In genomic region chr19:4001752-4002151, GRCm38 (mm10) we compare ENCODE assay signal across 12 mouse cellular contexts. TPM values are rescaled to one million over a fixed set of nuclear protein-coding genes. Genes with fewer than 3 reads are reported as not detected.
A peak's percentile ranks its signal among the peaks of the same experiment; 100 is the strongest.
DNase-seq lines count a peak whose midpoint lies in the region; ATAC-seq and TF ChIP-seq lines count a peak whose summit lies in the region.
"Had no signal": no experiment of that assay in that cellular context is flagged by ENCODE, and none has a peak within 500 bp of the region (broad histone marks: within the 10 kb centered on the region; RNA-seq: fewer than 3 reads in every experiment).

No protein-coding gene starts in this region.

- peaks cover 25% of the 10 kb centered on the region for H3K36me3 ChIP-seq in heart, embryonic 13.5 days
- peaks cover 52% of the 10 kb centered on the region for H3K36me3 ChIP-seq in G1E (replicated peaks)
- H3K36me3 ChIP-seq in heart, embryonic 15.5 days = peaks cover 11% of the 10 kb centered on the region
- peaks cover 20% of the 10 kb centered on the region for H3K36me3 ChIP-seq in midbrain, embryonic 13.5 days

- no peak for ATAC-seq in heart, embryonic 13.5 days (ENCODE audit: extremely low read depth, insufficient number of reproducible peaks, low FRiP score, low TSS enrichment)
- ATAC-seq in G1E (ENCODE audit: extremely low read depth, insufficient number of reproducible peaks, low FRiP score, poor library complexity, severe bottlenecking) = no peak
- ATAC-seq in heart, embryonic 15.5 days (replicated peaks; ENCODE audit: insufficient number of reproducible peaks, insufficient read depth, low FRiP score, low read depth) = no peak
- no peak for ATAC-seq in midbrain, embryonic 13.5 days

- intact Hi-C loops in left cerebral cortex, adult 2 months (cut with DNase I) = no loop called here
- intact Hi-C loops in gastrocnemius, adult 2 months (cut with DNase I) = no loop called here
- intact Hi-C loops in gastrocnemius, postnatal 36 days (cut with DNase I) = no loop called here

- peak overlapping the region; percentile 98 for H3K27ac ChIP-seq in heart, embryonic 13.5 days (replicated peaks)
- peak overlapping the region; percentile 99 for H3K27ac ChIP-seq in heart, embryonic 15.5 days
- 0 out of 2 replicates have a peak overlapping the region, but pooled peaks have one; percentile 97 for H3K27ac ChIP-seq in midbrain, embryonic 13.5 days
- no peak overlapping the region for H3K27ac ChIP-seq in left cerebral cortex, adult 2 months
- no peak overlapping the region for H3K27ac ChIP-seq in gastrocnemius, adult 2 months

- peaks cover 58% of the 10 kb centered on the region for H3K4me1 ChIP-seq in heart, embryonic 13.5 days
- peaks cover 32% of the 10 kb centered on the region for H3K4me1 ChIP-seq in G1E (ENCODE audit: insufficient read depth, low read depth, low read length)
- peaks cover 52% of the 10 kb centered on the region for H3K4me1 ChIP-seq in heart, embryonic 15.5 days (replicated peaks)
- H3K4me1 ChIP-seq in midbrain, embryonic 13.5 days (replicated peaks) = peaks cover 19% of the 10 kb centered on the region

- WGBS in heart, embryonic 13.5 days = 65% methylated on average over 5 of the region's 5 CpGs
- WGBS in heart, embryonic 15.5 days = 64% methylated on average over 5 of the region's 5 CpGs
- 93% methylated on average over 5 of the region's 5 CpGs for WGBS in midbrain, embryonic 13.5 days

- peak overlapping the region; percentile 95 for H3K9ac ChIP-seq in heart, embryonic 13.5 days
- H3K9ac ChIP-seq in heart, embryonic 15.5 days = no peak overlapping the region; the same call in 1 of the 2 replicates
- H3K9ac ChIP-seq in midbrain, embryonic 13.5 days (replicated peaks) = peak overlapping the region; percentile 88; the same call in 1 of the 2 replicates

- DNase-seq in heart, adult 8-10 months (ENCODE audit: low spot score) = no peak
- no peak for DNase-seq in G1E (ENCODE audit: low spot score)
- no peak for DNase-seq in left cerebral cortex, adult 2 months (ENCODE audit: extremely low spot score in 1 of 2, low spot score in 2 of 2)
- no peak for DNase-seq in gastrocnemius, adult 2 months
- DNase-seq in gastrocnemius, postnatal 36 days = no peak
- DNase-seq: cerebellum, adult 8-10 months; kidney, postnatal 10 days had no signal

- H3K4me2 ChIP-seq in heart, embryonic 13.5 days = peak overlapping the region; percentile 93
- H3K4me2 ChIP-seq in heart, embryonic 15.5 days = peak overlapping the region; percentile 95
- H3K4me2 ChIP-seq in midbrain, embryonic 13.5 days (replicated peaks) = peak overlapping the region; percentile 86

- peak overlapping the region; percentile 77 for H3K4me3 ChIP-seq in heart, embryonic 13.5 days
- peak overlapping the region; percentile 90 for H3K4me3 ChIP-seq in G1E (ENCODE audit: low read depth, low read length)
- peak overlapping the region; percentile 87; the same call in 1 of the 2 replicates for H3K4me3 ChIP-seq in heart, embryonic 15.5 days
- H3K4me3 ChIP-seq in midbrain, embryonic 13.5 days (replicated peaks) = no peak overlapping the region
- no peak overlapping the region for H3K4me3 ChIP-seq in left cerebral cortex, adult 2 months
- no peak overlapping the region for H3K4me3 ChIP-seq in gastrocnemius, adult 2 months

- H3K27me3 ChIP-seq in heart, embryonic 13.5 days (replicated peaks) = no peaks in the 10 kb centered on the region
- peaks cover 23% of the 10 kb centered on the region for H3K27me3 ChIP-seq in G1E (ENCODE audit: insufficient read depth, low read length)
- H3K27me3 ChIP-seq in heart, embryonic 15.5 days = no peaks in the 10 kb centered on the region
- H3K27me3 ChIP-seq in midbrain, embryonic 13.5 days = peaks cover 3% of the 10 kb centered on the region

- H3K9me3 ChIP-seq in heart, embryonic 13.5 days = no peaks in the 10 kb centered on the region
- H3K9me3 ChIP-seq in G1E (replicated peaks) = no peaks in the 10 kb centered on the region
- no peaks in the 10 kb centered on the region for H3K9me3 ChIP-seq in heart, embryonic 15.5 days (replicated peaks)
- no peaks in the 10 kb centered on the region for H3K9me3 ChIP-seq in midbrain, embryonic 13.5 days

- TF ChIP-seq CTCF in G1E (IDR thresholded peaks at IDR 0.05; ENCODE audit: low read depth, low read length) = no peak
- no peak for TF ChIP-seq CTCF in left cerebral cortex, adult 2 months (IDR thresholded peaks at IDR 0.05)
- TF ChIP-seq CTCF in gastrocnemius, adult 2 months (IDR thresholded peaks at IDR 0.05) = no peak

RNA-seq across cellular contexts. Expression of gene Gm49405, which starts 1.3 kb away (rescaled TPM):
- 4.1 and 5.4 TPM in 2 replicates for polyA plus RNA-seq in heart, embryonic 13.5 days (2015; fragmentation: Nextera tagmentation; extraction: Ambion mirVana)
- total RNA-seq in heart, adult 8-10 months (2022) = 1 to 10 TPM in 1 of 4 experiments, under 1 TPM in 3; 0.69 to 1.6 (median 0.81) TPM
- 1.9 and 3.2 TPM in 2 replicates for total RNA-seq in G1E (2014; fragmentation: Nextera tagmentation)
- total RNA-seq in G1E (2017) = 1.2 and 1.7 TPM in 2 replicates
- polyA plus RNA-seq in G1E (2012) = 3.7 and 4.7 TPM in 2 replicates
- 4.5 and 5.4 TPM in 2 replicates for polyA plus RNA-seq in heart, embryonic 15.5 days (2015; fragmentation: Nextera tagmentation; extraction: Ambion mirVana)
- polyA plus RNA-seq in midbrain, embryonic 13.5 days (2015; fragmentation: Nextera tagmentation; extraction: Ambion mirVana) = 4.9 and 5.5 TPM in 2 replicates
- 1 to 10 TPM; 1.8 TPM for total RNA-seq in left cerebral cortex, adult 2 months (2021)
- total RNA-seq in gastrocnemius, adult 2 months (2021) = under 1 TPM; 0.33 to 0.56 TPM
- total RNA-seq in gastrocnemius, postnatal 36 days (2021) = under 1 TPM; 0.13 to 0.20 TPM

RNA-seq across cellular contexts. Expression of gene Doc2g, which starts 1.4 kb away (rescaled TPM):
- polyA plus RNA-seq in heart, embryonic 13.5 days (2015; fragmentation: Nextera tagmentation; extraction: Ambion mirVana) = 80.5 and 99.3 TPM in 2 replicates
- 100 to 1,000 TPM; 255 to 281 (median 261) TPM for total RNA-seq in heart, adult 8-10 months (2022)
- 4.7 and 5.4 TPM in 2 replicates for total RNA-seq in G1E (2014; fragmentation: Nextera tagmentation)
- total RNA-seq in G1E (2017) = 1.9 and 3.3 TPM in 2 replicates
- 10.0 and 10.1 TPM in 2 replicates for polyA plus RNA-seq in G1E (2012)
- polyA plus RNA-seq in heart, embryonic 15.5 days (2015; fragmentation: Nextera tagmentation; extraction: Ambion mirVana) = 72.2 and 80.1 TPM in 2 replicates
- polyA plus RNA-seq in midbrain, embryonic 13.5 days (2015; fragmentation: Nextera tagmentation; extraction: Ambion mirVana) = 5.1 and 7.8 TPM in 2 replicates
- 1 to 10 TPM; 4.8 to 5.9 TPM for total RNA-seq in left cerebral cortex, adult 2 months (2021)
- 1 to 10 TPM in 1 of 2 experiments, under 1 TPM in 1; 0.56 to 2.6 TPM for total RNA-seq in gastrocnemius, adult 2 months (2021)
- total RNA-seq in gastrocnemius, postnatal 36 days (2021) = under 1 TPM; 0.79 to 0.82 TPM

RNA-seq across cellular contexts. Expression of gene Nudt8, which starts 1.4 kb away (rescaled TPM):
- polyA plus RNA-seq in heart, embryonic 13.5 days (2015; fragmentation: Nextera tagmentation; extraction: Ambion mirVana) = 51.7 and 60.0 TPM in 2 replicates
- 100 to 1,000 TPM; 134 to 165 (median 153) TPM for total RNA-seq in heart, adult 8-10 months (2022)
- total RNA-seq in G1E (2014; fragmentation: Nextera tagmentation) (11.0 and 13.1 TPM in 2 replicates), G1E (2017) (11.7 and 19.5 TPM in 2 replicates)
- polyA plus RNA-seq in G1E (2012) = 22.4 and 24.1 TPM in 2 replicates
- 53.0 and 55.9 TPM in 2 replicates for polyA plus RNA-seq in heart, embryonic 15.5 days (2015; fragmentation: Nextera tagmentation; extraction: Ambion mirVana)
- polyA plus RNA-seq in midbrain, embryonic 13.5 days (2015; fragmentation: Nextera tagmentation; extraction: Ambion mirVana) = 25.2 and 26.4 TPM in 2 replicates
- total RNA-seq in left cerebral cortex, adult 2 months (2021) = 10 to 100 TPM in 1 of 2 experiments, 1 to 10 TPM in 1; 8.3 to 10.2 TPM
- total RNA-seq in gastrocnemius, adult 2 months (2021) = 10 to 100 TPM; 19.2 to 31.9 TPM
- 10 to 100 TPM; 22.5 to 23.0 TPM for total RNA-seq in gastrocnemius, postnatal 36 days (2021)

RNA-seq across cellular contexts. Expression of gene Tbx10, which starts 9.2 kb away (rescaled TPM):
- polyA plus RNA-seq in heart, embryonic 13.5 days (2015; fragmentation: Nextera tagmentation; extraction: Ambion mirVana) = not detected in 2 replicates
- total RNA-seq in heart, adult 8-10 months (2022) = not detected
- total RNA-seq in G1E (2014; fragmentation: Nextera tagmentation) = not detected in 2 replicates
- 0.06 TPM in 1 of 2 replicates, not detected in the other for total RNA-seq in G1E (2017)
- not detected in 2 replicates for polyA plus RNA-seq in G1E (2012)
- not detected in 2 replicates for polyA plus RNA-seq in heart, embryonic 15.5 days (2015; fragmentation: Nextera tagmentation; extraction: Ambion mirVana)
- polyA plus RNA-seq in midbrain, embryonic 13.5 days (2015; fragmentation: Nextera tagmentation; extraction: Ambion mirVana) = not detected in 2 replicates
- total RNA-seq in left cerebral cortex, adult 2 months (2021) = not detected
- total RNA-seq in gastrocnemius, adult 2 months (2021) = not detected
- not detected for total RNA-seq in gastrocnemius, postnatal 36 days (2021)
- total RNA-seq: neutrophil, adult 5-6 weeks had no signal
- polyA plus RNA-seq: liver, embryonic 16.5 days had no signal

RNA-seq across cellular contexts. Expression of gene Ndufv1, which starts 10.9 kb away (rescaled TPM):
- 407 and 462 TPM in 2 replicates for polyA plus RNA-seq in heart, embryonic 13.5 days (2015; fragmentation: Nextera tagmentation; extraction: Ambion mirVana)
- total RNA-seq in heart, adult 8-10 months (2022) = 1,000 to 10,000 TPM; 1,087 to 1,207 (median 1,176) TPM
- total RNA-seq in G1E (2014; fragmentation: Nextera tagmentation) (84.1 and 109 TPM in 2 replicates), G1E (2017) (181 and 191 TPM in 2 replicates)
- 338 and 348 TPM in 2 replicates for polyA plus RNA-seq in G1E (2012)
- 513 and 534 TPM in 2 replicates for polyA plus RNA-seq in heart, embryonic 15.5 days (2015; fragmentation: Nextera tagmentation; extraction: Ambion mirVana)
- polyA plus RNA-seq in midbrain, embryonic 13.5 days (2015; fragmentation: Nextera tagmentation; extraction: Ambion mirVana) = 203 and 210 TPM in 2 replicates
- total RNA-seq in left cerebral cortex, adult 2 months (2021) = 100 to 1,000 TPM; 242 to 257 TPM
- total RNA-seq in gastrocnemius, adult 2 months (2021) = 100 to 1,000 TPM; 399 to 553 TPM
- total RNA-seq in gastrocnemius, postnatal 36 days (2021) = 100 to 1,000 TPM; 417 to 445 TPM

Comparison
In these comparisons a context has a peak if more than half of its experiments do, and no peak if none do; other contexts are left out.
1. H3K27ac ChIP-seq: peak in heart, embryonic 13.5 days (single experiment), heart, embryonic 15.5 days (single experiment) and midbrain, embryonic 13.5 days (single experiment); none in left cerebral cortex, adult 2 months (single experiment) and gastrocnemius, adult 2 months (single experiment).
2. H3K4me3 ChIP-seq: peak in heart, embryonic 13.5 days (single experiment), G1E (single experiment) and heart, embryonic 15.5 days (single experiment); none in midbrain, embryonic 13.5 days (single experiment), left cerebral cortex, adult 2 months (single experiment) and gastrocnemius, adult 2 months (single experiment).
3. RNA of gene Doc2g, which starts 1.4 kb away (total RNA-seq): 255 to 281 TPM in heart, adult 8-10 months; 4.8 to 5.9 TPM in left cerebral cortex, adult 2 months, 1.9 to 5.4 TPM in G1E, 0.56 to 2.6 TPM in gastrocnemius, adult 2 months and 0.79 to 0.82 TPM in gastrocnemius, postnatal 36 days; every median in the first group is over 10 times any median in the second.
4. RNA of gene Nudt8, which starts 1.4 kb away (total RNA-seq): 134 to 165 TPM in heart, adult 8-10 months; 19.2 to 31.9 TPM in gastrocnemius, adult 2 months, 22.5 to 23.0 TPM in gastrocnemius, postnatal 36 days, 11.0 to 19.5 TPM in G1E and 8.3 to 10.2 TPM in left cerebral cortex, adult 2 months; every median in the first group is over 4 times any median in the second.
5. Peak in every context shown above with its lines, with median percentiles within 50 percentile points of each other: H3K4me2 ChIP-seq.